In the genomic region with DNA sequence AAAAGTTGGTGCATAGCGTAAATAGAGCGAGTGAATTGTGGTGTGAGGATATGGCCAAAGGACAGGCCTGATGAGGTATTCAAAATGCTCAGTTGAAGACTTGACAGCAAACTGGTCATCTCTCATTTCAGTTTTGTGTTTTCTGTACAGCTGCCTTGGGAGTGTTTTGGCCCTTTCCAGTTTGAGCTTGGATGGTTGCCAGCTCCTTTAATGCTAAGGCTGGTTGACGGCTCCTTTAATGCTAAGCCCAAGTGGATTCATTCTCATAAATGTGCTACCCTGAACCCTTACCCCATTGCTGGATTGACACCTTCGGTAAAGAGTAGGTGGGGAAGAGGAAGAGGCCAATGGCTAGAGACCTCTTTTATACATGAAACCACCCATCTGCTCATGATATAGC, we compare ENCODE assay signal across 24 mouse cellular contexts.
DNase-seq lines count a peak whose midpoint lies in the region; ATAC-seq and TF ChIP-seq lines count a peak whose summit lies in the region.
"Had no signal": no experiment of that assay in that cellular context is flagged by ENCODE, and none has a peak within 500 bp of the region (broad histone marks: within the 10 kb centered on the region; RNA-seq: fewer than 3 reads in every experiment).

No protein-coding gene starts in this region.

- H3K27ac ChIP-seq in embryonic facial prominence, embryonic 14.5 days (replicated peaks; ENCODE audit: low read depth, low read length) = no peak overlapping the region
- no peak overlapping the region for H3K27ac ChIP-seq in embryonic facial prominence, embryonic 10.5 days (replicated peaks)
- H3K27ac ChIP-seq in hindbrain, embryonic 16.5 days (ENCODE audit: low read depth, low read length) = no peak overlapping the region
- H3K27ac ChIP-seq in hindbrain, embryonic 10.5 days = no peak overlapping the region
- H3K27ac ChIP-seq in limb, embryonic 14.5 days (replicated peaks; ENCODE audit: low read depth, low read length) = no peak overlapping the region
- H3K27ac ChIP-seq in limb, embryonic 10.5 days = no peak overlapping the region
- H3K27ac ChIP-seq: heart, adult 2 months; kidney, embryonic 15.5 days; limb, embryonic 12.5 days; midbrain, embryonic 12.5 days had no signal

- peak; percentile 22 for DNase-seq in embryonic facial prominence, embryonic 14.5 days (ENCODE audit: low spot score)
- DNase-seq in embryonic facial prominence, embryonic 10.5 days (ENCODE audit: low spot score) = no peak
- DNase-seq in hindbrain, embryonic 10.5 days (ENCODE audit: low spot score) = no peak
- peak; percentile 10 for DNase-seq in limb, embryonic 14.5 days (ENCODE audit: low spot score)
- no peak for DNase-seq in limb, embryonic 10.5 days (ENCODE audit: low spot score)
- peak; percentile 77 for DNase-seq in brain, embryonic 14.5 days (ENCODE audit: low read depth)
- no peak for DNase-seq in heart, postnatal 14 days
- DNase-seq: adrenal gland, postnatal 10 days; cerebellum, adult 11-12 months; heart, adult 2 months; kidney, adult 11 months; layer of hippocampus, postnatal 36 days; lung, postnatal 4 days; thymus, adult 2 months; thymus, postnatal 4 days had no signal

- H3K9me3 ChIP-seq in embryonic facial prominence, embryonic 14.5 days (ENCODE audit: control insufficient read depth, low read length) = no peaks in the 10 kb centered on the region
- no peaks in the 10 kb centered on the region for H3K9me3 ChIP-seq in embryonic facial prominence, embryonic 10.5 days
- H3K9me3 ChIP-seq in hindbrain, embryonic 16.5 days (ENCODE audit: control insufficient read depth, low read length) = no peaks in the 10 kb centered on the region
- H3K9me3 ChIP-seq in hindbrain, embryonic 10.5 days = no peaks in the 10 kb centered on the region
- H3K9me3 ChIP-seq in limb, embryonic 14.5 days (ENCODE audit: control insufficient read depth, low read length) = no peaks in the 10 kb centered on the region
- no peaks in the 10 kb centered on the region for H3K9me3 ChIP-seq in limb, embryonic 10.5 days (replicated peaks)
- H3K9me3 ChIP-seq: heart, embryonic 12.5 days; kidney, embryonic 15.5 days; limb, embryonic 12.5 days; midbrain, embryonic 12.5 days had no signal

- H3K9ac ChIP-seq in embryonic facial prominence, embryonic 14.5 days (ENCODE audit: low read depth, low read length) = no peak overlapping the region
- H3K9ac ChIP-seq in hindbrain, embryonic 16.5 days (ENCODE audit: low read depth, low read length) = no peak overlapping the region
- H3K9ac ChIP-seq in limb, embryonic 14.5 days (ENCODE audit: low read depth, low read length, severe bottlenecking) = no peak overlapping the region
- H3K9ac ChIP-seq: heart, embryonic 12.5 days; kidney, embryonic 15.5 days; limb, embryonic 12.5 days; midbrain, embryonic 12.5 days had no signal

- no peaks in the 10 kb centered on the region for H3K36me3 ChIP-seq in embryonic facial prominence, embryonic 14.5 days (ENCODE audit: control insufficient read depth, insufficient read depth, low read length)
- no peaks in the 10 kb centered on the region for H3K36me3 ChIP-seq in embryonic facial prominence, embryonic 10.5 days (replicated peaks)
- H3K36me3 ChIP-seq in hindbrain, embryonic 16.5 days (ENCODE audit: control insufficient read depth, insufficient read depth, low read length) = no peaks in the 10 kb centered on the region
- H3K36me3 ChIP-seq in hindbrain, embryonic 10.5 days = no peaks in the 10 kb centered on the region
- no peaks in the 10 kb centered on the region for H3K36me3 ChIP-seq in limb, embryonic 14.5 days (ENCODE audit: control insufficient read depth, insufficient read depth, low read length)
- no peaks in the 10 kb centered on the region for H3K36me3 ChIP-seq in limb, embryonic 10.5 days
- H3K36me3 ChIP-seq: heart, embryonic 12.5 days; kidney, embryonic 15.5 days; limb, embryonic 12.5 days; midbrain, embryonic 12.5 days had no signal

- intact Hi-C loops in heart, postnatal 14 days (cut with DNase I) = no loop called here

- ATAC-seq in embryonic facial prominence, embryonic 14.5 days (ENCODE audit: low read depth) = 0 out of 2 replicates have a peak, but pooled peaks have one; percentile 22
- ATAC-seq in hindbrain, embryonic 16.5 days = 0 out of 2 replicates have a peak, but pooled peaks have one; percentile 37
- ATAC-seq in limb, embryonic 14.5 days (ENCODE audit: low FRiP score, low read depth) = no peak
- ATAC-seq: inflammation-experienced regulatory T-cells, adult 6 months; Patski had no signal

- H3K4me2 ChIP-seq in embryonic facial prominence, embryonic 14.5 days (ENCODE audit: low read depth, low read length) = no peak overlapping the region
- no peak overlapping the region for H3K4me2 ChIP-seq in hindbrain, embryonic 16.5 days (ENCODE audit: low read length)
- no peak overlapping the region for H3K4me2 ChIP-seq in limb, embryonic 14.5 days (replicated peaks; ENCODE audit: low read depth, low read length, severe bottlenecking)
- H3K4me2 ChIP-seq: heart, embryonic 12.5 days; kidney, embryonic 15.5 days; limb, embryonic 12.5 days; liver, embryonic 11.5 days; midbrain, embryonic 12.5 days had no signal

- WGBS in embryonic facial prominence, embryonic 14.5 days = 75% methylated on average over 4 of the region's 4 CpGs
- WGBS in embryonic facial prominence, embryonic 10.5 days = 88% methylated on average over 4 of the region's 4 CpGs
- WGBS in hindbrain, embryonic 16.5 days = 58% methylated on average over 4 of the region's 4 CpGs
- WGBS in hindbrain, embryonic 10.5 days = 90% methylated on average over 4 of the region's 4 CpGs
- 63% methylated on average over 4 of the region's 4 CpGs for WGBS in limb, embryonic 14.5 days
- WGBS in limb, embryonic 10.5 days = 91% methylated on average over 4 of the region's 4 CpGs

- TF ChIP-seq CTCF in brain, embryonic 14.5 days (IDR thresholded peaks at IDR 0.05; ENCODE audit: borderline replicate concordance, extremely low read depth, insufficient read depth, insufficient read length) = no peak

- TF ChIP-seq POLR2A in limb, embryonic 14.5 days (IDR thresholded peaks at IDR 0.05; ENCODE audit: borderline replicate concordance, extremely low read depth, insufficient read depth, insufficient read length) = no peak
- TF ChIP-seq POLR2A in brain, embryonic 14.5 days (IDR thresholded peaks at IDR 0.05; ENCODE audit: borderline replicate concordance, extremely low read depth, insufficient read depth, insufficient read length, poor library complexity, severe bottlenecking) = no peak

- no peaks in the 10 kb centered on the region for H3K4me1 ChIP-seq in embryonic facial prominence, embryonic 14.5 days (ENCODE audit: control insufficient read depth, insufficient read depth, low read length)
- H3K4me1 ChIP-seq in embryonic facial prominence, embryonic 10.5 days = peaks cover 10% of the 10 kb centered on the region
- peaks cover 3% of the 10 kb centered on the region for H3K4me1 ChIP-seq in hindbrain, embryonic 16.5 days (ENCODE audit: control insufficient read depth, insufficient read depth, low read depth, low read length)
- H3K4me1 ChIP-seq in hindbrain, embryonic 10.5 days (replicated peaks) = peaks cover 15% of the 10 kb centered on the region
- H3K4me1 ChIP-seq in limb, embryonic 14.5 days (ENCODE audit: control insufficient read depth, insufficient read depth, low read length) = no peaks in the 10 kb centered on the region
- H3K4me1 ChIP-seq in limb, embryonic 10.5 days = no peaks in the 10 kb centered on the region; the same call in 1 of the 2 replicates
- H3K4me1 ChIP-seq: kidney, embryonic 15.5 days; limb, embryonic 12.5 days; megakaryocyte, embryonic 14.5 days had no signal

- H3K4me3 ChIP-seq in embryonic facial prominence, embryonic 14.5 days (ENCODE audit: low read depth, low read length) = no peak overlapping the region
- no peak overlapping the region for H3K4me3 ChIP-seq in embryonic facial prominence, embryonic 10.5 days
- H3K4me3 ChIP-seq in hindbrain, embryonic 16.5 days (ENCODE audit: low read length) = no peak overlapping the region
- no peak overlapping the region for H3K4me3 ChIP-seq in hindbrain, embryonic 10.5 days
- H3K4me3 ChIP-seq in limb, embryonic 14.5 days (replicated peaks; ENCODE audit: low read length) = no peak overlapping the region
- no peak overlapping the region for H3K4me3 ChIP-seq in limb, embryonic 10.5 days
- H3K4me3 ChIP-seq: heart, adult 2 months; heart, embryonic 12.5 days; kidney, embryonic 15.5 days; limb, embryonic 12.5 days; megakaryocyte, embryonic 14.5 days; midbrain, embryonic 12.5 days had no signal

- no peaks in the 10 kb centered on the region for H3K27me3 ChIP-seq in embryonic facial prominence, embryonic 14.5 days (replicated peaks; ENCODE audit: control insufficient read depth, insufficient read depth, low read length)
- no peaks in the 10 kb centered on the region for H3K27me3 ChIP-seq in embryonic facial prominence, embryonic 10.5 days (replicated peaks; ENCODE audit: low read depth, poor library complexity, severe bottlenecking)
- H3K27me3 ChIP-seq in hindbrain, embryonic 16.5 days (replicated peaks; ENCODE audit: control insufficient read depth, insufficient read depth, low read length) = no peaks in the 10 kb centered on the region
- H3K27me3 ChIP-seq in hindbrain, embryonic 10.5 days (ENCODE audit: insufficient read depth, poor library complexity, severe bottlenecking) = peaks cover 6% of the 10 kb centered on the region; the same call in 1 of the 2 replicates
- H3K27me3 ChIP-seq in limb, embryonic 14.5 days (ENCODE audit: control insufficient read depth, insufficient read depth, low read length) = no peaks in the 10 kb centered on the region
- no peaks in the 10 kb centered on the region for H3K27me3 ChIP-seq in limb, embryonic 10.5 days (ENCODE audit: low read depth, poor library complexity, severe bottlenecking)
- H3K27me3 ChIP-seq: heart, embryonic 12.5 days; kidney, embryonic 15.5 days; limb, embryonic 12.5 days; megakaryocyte, embryonic 14.5 days; midbrain, embryonic 12.5 days; Patski had no signal

Comparison
In these comparisons a context has a peak if more than half of its experiments do, and no peak if none do; other contexts are left out.
1. DNase-seq: peak in embryonic facial prominence, embryonic 14.5 days (single experiment), limb, embryonic 14.5 days (single experiment) and brain, embryonic 14.5 days (single experiment); none in embryonic facial prominence, embryonic 10.5 days (single experiment), hindbrain, embryonic 10.5 days (single experiment), limb, embryonic 10.5 days (single experiment) and heart, postnatal 14 days (0 of 2).